Mouse (Mus musculus) right cerebral cortex, postnatal 10 days (tissue): ENCODE data around the gene Tspan18.
A peak's percentile ranks its signal among the peaks of the same experiment; 100 is the strongest.

Experiments
- DNase-seq, 2 experiments: peaks; one replicate each; pipeline ENCODE4 v3.0.0; 2021; ENCODE audit warnings: low spot score in 2 of 2

Tspan18 gene

DNA sequence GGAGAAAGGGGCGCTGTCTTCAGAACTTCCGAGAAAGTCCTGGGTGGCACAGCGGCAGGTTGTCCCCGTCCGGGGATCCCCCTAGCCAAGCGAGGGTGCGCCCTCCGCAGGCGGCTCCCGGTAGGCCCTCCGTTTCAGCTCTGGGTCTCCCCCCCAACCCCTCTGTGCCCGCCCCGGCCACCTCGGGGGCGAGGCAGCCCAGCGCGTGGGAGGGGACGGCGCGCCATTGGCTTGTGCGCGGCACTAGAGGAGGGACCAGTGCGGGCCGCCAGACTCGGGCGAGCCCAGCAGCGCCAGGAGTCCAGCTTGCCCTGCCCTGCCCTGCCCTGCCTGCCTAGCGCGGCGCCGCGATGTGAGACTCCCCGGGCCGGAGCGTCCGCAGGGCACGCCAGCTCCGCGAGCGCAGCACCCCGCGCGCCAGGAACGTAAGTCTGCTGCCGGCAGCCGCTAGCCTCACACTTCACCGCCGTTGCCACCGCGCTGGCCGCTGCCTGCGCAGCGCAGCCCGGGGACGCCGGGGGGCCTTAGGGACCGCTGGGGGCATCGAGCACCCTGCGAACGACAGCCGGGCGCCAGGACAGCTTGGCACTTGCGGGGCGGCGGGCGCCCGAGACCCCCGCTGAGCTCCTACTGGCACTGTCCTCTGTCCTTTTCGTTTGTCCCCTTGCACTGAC is 146.8 kb downstream of the Tspan18 start, which contains the start of gene Trp53i11:
Trp53i11 (plus strand) TSS at position 226 of the 674 bp plus-strand sequence.
- DNase-seq = peak; percentile 78 to 82

DNA sequence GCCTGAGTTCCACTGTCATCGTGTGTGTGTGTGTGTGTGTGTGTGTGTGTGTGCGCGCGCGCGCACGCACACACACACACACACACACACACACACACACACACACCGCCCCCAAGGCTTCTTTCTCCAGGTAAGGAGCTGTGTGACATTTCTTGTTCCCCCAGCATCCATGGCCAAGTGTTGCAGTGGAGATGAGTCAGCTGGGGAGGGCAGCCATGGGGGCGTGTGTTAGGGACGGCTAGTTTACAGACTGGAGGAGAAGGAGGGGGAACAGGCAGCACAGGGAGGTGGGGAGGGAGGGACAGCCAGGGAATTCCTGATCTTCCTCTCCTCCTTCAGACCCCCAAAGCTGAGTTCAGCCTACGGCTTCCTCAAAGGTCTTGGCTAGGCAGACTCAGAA is 151.4 kb downstream of the Tspan18 start:
- no peak for DNase-seq

DNA sequence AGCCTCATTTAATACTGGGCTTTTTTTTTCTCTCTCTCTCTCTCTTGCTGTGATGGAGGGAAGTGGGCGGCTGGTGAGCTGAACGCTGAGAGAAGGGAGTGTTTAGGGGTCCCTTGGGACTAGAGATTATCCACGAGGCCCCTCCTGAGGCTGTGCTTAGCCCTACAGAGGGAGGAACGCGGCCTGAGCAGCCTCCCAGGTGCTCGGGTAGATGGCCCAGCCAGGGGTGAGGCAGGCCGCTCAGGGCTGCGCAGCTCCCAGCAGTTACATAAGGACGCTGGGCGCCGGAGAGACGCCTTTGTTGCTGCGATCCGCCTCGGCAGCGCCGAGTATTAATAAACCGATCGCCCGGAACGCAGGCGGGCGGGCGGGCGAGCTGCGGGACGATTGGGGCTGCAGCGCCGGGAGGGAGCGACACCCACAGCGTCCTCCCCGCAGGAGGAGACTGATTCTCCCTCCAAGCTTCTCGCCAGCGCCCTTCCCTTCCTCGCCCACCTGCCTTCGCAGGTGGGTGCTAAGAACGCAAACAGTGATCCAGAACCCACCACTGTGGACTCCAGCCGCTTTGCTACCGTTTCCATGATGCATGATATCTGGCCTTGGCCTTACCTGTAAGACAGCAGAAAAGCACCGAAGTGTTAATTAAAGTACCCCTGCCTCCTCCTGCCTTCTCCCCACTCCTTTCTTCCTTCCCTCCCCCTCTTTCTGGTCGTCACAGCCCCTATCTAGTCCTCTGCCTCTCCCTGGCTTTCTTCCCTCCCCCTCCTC is 154.0 kb downstream of the Tspan18 start:
- DNase-seq = peak; percentile 66 to 70

DNA sequence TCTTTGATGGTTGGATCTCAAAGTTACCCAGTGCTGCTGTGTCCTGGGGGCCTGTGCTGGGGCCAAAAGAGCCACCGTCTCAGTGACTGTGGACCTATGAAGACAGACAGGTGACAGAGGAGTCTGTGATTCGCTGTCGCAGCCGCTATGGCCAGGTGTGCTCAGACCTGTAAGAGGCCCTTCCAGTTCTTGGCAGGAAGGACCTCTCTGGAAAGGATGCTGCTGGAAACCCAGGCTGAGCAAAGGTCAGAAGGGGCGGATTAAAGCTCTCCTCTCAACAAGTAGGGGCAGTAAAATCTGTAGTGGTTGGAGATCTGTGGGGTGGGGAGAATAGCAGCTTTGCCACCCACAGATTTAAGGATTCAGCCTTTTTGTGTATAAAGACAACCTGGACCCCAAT is 154.7 kb downstream of the Tspan18 start:
- DNase-seq = no peak

DNA sequence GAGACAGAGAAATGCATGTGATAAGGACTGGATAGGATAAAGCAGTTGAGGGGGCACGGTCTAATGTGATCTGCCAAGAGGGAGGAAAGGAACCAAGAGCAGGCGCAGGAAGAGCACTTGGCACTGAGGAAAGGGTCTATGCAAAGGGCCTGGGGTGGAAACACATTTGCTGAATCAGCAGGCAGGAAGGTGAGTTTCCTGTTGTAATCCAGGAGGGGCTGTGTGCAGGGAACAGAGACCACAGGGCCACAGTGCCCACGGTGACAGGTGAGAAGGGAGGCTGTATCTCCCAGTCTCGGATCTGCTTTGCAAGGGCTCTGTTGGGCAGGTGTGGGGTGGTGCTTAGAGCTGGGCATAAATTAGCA is 156.0 kb downstream of the Tspan18 start:
- DNase-seq = no peak

DNA sequence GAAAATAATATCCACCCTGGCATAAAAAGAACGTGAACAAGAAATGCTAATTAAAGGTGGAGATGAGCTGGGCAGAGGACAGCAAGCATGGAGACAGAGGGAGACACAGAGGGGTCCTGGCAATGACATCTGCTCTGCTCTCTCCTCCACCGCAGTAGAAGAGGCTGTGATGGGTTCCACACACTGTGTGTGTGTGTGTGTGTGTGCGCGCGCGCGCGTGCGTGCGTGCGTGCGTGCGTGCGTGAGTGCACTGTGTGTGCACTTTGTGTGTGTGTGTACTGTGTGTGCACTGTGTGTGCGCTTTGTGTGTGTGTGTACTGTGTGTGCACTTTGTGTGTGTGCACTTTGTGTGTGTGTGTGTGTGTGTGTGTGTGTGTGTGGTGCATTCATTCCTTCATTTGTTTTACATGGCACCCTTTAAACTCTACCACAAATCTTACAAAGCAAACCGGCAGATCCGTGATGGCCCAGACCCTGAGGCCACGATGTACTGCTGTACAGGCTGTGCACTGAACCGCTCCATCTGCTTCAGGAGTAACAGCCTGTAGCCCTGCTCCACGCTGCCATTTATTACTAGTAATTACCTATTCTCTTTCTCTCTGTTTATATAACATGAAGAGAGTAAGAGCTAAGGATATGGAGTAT is 156.5 kb downstream of the Tspan18 start:
- no peak for DNase-seq

DNA sequence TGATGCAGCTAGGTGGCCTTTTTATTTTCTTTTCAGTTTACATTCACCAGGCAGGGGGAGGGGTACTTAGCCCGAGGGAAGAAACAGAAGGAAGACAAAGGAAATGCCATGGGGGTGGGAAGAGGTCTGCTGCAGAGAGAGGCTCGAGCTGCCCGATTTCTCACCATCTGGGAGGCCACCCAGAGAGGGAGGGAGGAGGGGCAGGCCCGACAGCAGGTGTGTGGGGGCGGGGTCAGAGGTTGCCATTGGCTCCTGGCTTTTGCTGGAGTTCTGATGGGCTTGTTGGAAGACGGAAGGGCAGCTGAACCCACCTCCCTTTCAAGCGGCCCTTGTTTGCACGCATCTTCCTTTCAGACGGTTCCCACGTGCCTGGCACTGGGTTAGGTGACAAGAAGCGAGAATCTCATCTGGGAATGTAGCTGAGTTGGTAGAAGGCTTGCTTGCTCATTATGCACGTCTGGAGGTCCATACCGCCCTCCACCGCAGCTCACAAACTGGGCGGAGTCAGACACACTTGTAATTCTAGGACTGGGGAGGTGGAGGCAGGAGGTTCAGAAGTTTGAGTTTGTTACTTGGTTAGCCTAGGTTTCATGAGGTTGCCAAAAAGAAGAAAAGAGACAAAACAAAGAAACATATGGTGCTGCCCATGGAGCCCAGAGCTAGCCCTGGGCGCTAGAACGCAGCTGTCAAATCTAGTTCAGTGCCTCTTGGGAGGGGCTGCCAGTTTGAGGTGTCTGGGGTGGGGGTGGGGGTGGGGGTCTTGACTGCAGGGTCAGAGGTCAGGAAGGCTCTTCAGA is 157.2 kb downstream of the Tspan18 start:
- DNase-seq = peak; percentile 38 to 57

DNA sequence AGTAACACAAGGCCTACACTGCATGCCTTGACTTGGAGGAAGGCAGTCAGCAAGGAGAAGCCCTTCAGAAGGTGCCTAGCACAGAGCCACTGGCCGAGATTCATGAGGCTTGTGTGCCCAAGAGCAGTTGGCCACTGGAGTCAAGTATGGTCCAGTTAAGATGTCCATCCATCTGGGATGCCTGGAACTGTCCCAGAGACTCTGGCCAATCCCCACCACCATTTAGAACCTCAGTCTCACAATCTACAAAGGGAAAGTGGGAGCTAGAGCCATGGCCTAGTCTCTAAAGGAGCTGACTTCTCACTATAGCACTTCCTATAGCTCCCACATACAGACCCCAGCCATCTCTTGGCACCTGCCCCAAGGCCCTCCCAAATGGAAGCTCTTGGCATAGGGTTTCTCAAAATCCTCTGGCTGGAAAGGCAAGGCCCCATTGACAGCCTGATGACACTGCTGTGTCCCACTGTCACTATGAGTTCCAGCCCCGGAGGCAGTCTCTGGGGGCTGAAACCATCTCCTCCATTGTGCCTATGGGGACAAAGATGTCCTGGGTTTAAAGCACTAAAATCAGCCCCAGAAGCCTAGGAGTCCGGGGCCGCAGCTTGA is 158.0 kb downstream of the Tspan18 start:
- DNase-seq = no peak

DNA sequence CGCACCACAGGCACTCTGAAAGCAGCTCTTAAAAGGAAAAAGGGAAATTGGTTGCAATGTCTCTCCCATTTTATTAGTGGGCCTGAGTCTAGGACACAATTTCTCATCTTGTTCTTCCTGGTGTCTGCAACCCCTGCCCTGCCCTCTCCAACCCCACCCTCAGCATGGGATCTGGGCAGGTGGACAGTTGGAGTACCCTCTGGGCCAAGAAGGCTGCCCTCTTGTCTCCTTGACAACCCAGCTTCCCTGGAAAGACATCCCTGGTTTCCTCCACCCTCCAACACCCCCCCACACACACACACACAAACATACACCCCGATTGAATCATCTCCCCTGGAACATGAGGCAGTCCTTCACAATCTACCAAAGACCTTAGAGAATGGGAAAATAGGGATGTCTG is 158.6 kb downstream of the Tspan18 start:
- no peak for DNase-seq

DNA sequence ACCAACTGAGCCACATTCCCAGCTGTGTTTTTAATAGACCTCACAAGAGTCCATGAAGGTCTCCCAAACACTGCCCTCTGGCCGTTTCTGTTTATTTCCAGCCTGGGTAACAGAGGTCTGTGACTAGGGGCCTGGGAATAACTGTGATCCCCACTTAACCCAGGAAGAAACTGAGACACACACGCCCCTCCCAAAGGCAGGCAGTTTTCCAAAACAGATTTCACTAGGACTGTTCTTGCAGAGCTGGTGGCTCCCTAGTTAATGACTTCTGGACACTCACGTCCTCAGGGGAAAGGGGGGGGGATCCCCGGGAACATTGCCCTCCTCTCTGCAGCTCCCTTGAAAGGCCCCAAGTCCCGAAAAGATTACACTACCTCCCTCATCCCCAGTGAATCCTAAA is 159.0 kb downstream of the Tspan18 start:
- no peak for DNase-seq

DNA sequence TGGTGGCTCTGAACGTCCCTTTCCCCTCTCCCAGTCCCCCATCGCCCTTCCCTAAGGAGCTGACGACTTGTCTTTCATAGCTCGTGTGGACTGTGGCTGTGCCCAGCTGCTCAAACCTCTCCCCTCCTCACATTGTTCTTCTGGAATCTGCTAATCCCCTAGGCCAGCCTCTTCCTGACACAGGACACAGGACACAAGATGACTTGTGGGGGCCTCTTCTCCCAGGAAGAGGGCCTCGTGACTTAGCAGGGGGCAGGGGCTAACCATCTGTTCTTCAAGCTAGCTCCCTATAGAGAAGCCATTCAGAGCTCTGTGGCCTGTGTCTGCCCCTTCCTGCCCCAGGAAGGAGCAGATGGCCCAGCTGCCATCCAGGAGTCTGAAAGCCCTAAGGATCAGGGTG is 160.1 kb downstream of the Tspan18 start:
- DNase-seq = no peak

DNA sequence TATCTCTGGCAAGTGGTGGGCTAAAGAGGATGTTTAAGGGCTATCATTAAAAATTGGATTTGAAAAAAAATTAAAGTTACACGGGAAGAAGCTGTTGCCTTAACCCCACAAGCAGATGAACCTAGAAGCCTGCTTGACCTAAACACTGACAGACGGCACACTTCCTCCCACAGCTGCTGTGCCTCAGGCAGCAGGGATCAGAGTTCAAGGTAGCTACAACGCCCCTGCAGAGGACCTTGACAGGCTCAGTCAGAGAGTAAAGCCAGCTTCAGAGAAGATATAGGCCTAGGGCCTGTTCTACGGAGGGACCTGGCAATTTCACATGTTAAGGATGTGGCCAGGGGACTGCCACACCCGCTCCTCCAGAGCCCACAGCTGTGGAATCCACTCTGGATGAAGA is 161.8 kb downstream of the Tspan18 start:
- no peak for DNase-seq

DNA sequence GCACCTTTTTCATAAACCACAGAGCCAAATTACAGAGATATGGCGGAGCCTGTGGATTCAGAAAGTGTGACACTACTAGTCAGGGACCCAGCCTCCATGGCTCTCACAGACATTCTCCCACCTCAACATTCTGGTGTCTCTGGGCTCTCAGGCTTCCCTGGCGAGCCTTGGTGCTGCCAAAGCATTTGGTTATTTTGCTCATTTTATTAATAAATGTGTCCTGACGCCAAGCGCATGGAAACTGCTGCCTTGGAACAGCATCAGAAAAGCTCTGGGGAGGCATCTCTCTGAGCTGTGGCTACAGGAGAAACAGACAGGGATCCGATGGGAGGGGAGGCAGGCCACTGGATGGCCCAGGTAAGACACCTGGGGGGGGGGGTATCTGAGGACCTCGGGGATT is 162.4 kb downstream of the Tspan18 start:
- no peak for DNase-seq

DNA sequence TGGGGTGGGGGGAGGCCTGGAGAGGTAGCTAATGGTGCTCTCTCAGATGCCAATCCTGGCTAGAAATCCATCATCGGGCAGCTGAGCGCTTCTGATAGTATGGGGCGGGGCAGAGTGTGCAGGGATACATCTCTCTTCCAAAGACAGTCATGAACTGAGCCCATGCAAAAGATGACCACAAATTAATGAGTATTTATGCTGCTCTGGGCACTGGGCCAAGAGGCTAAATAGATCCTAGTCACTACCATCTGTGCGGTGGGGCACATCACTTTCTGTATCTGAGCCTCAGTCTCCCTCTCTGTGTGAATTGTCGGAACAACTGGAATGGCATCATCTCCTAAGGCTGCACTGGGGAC is 163.5 kb downstream of the Tspan18 start:
- DNase-seq = peak in 1 of 2 experiments; percentile 61

DNA sequence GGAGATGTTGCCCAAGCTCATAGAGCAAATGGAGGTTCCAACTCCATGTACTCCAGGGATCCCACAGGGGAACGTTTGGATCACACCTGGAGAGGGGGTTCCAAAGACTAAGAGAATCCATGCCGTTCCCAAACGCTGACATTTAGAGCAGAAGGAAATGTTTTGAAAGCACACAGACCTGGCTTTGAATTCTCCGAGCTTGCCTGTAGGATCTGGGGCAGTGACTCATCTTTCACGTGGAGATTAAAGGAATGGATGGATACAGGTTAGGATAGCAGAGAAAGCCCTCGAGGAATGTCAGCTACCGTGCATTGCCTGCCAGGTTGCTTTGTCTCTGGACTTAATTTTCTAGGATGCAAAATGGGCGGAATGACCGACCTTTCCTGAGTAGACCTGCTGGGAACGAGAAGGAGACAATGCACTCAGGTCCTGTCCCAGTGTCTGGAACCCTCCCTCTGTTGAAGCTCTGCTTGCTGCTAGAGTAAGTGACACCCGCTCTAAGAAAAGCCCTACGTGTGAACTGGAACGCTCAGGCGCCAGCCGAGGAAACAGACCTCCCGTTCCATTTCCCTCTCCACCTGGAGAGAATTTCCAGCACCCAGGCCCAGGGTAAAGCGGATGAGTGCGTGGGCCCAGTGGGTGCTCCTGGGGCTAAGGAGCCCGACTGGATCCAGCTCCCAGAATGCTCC is 164.0 kb downstream of the Tspan18 start:
- DNase-seq = peak in 1 of 2 experiments; percentile 50

DNA sequence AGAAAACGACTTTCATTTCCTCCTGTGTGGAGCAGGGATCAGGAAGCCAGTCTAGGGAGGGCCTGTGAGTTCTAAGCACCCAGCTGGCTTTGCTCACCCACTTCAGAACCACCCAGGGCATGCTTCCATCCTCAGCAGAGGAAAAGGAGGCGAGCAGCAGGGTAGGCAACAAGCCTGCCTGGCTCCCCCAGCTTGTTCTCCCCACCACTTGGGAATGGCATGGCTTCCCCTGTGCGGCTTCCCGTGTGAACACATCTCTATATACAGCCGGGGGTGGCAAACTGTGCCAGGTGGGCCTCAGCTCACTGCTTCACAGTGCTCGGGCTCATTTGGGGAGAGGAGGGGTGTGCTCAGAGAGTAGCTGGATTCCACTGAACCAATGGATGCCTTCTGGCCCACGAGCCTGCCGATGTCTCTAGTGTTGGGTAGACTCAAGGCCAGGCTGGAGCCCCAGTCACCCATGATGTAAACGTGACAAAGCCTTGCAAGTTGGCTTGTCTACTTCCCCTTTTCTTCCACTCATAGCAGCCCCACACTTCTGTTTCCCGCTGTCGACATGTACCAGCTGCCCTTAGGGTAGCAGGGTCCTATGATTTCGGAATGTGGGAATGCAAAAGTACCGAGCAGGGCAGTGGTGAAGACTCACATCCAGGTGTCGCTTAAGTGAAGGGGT is 167.4 kb downstream of the Tspan18 start:
- DNase-seq = peak; percentile 67 to 80

DNA sequence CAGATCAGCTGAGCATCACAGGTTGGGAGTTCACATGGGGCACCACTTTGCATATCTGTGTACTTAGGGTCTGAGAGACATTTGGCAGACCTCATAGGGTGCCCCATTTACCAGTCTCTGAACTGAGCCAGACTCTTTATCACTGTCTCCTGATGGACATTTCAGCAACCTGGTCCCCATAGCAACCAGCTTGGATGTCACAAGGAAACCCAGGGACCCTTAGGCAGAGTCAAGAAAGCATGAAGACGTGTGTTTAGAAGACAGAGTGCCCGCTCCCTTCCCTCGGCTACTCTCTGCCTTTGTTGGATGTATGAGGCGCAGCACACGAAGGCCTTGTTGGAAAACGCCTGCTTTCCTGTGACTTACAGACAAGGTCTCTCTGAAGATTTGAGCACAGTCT is 168.0 kb downstream of the Tspan18 start:
- no peak for DNase-seq

DNA sequence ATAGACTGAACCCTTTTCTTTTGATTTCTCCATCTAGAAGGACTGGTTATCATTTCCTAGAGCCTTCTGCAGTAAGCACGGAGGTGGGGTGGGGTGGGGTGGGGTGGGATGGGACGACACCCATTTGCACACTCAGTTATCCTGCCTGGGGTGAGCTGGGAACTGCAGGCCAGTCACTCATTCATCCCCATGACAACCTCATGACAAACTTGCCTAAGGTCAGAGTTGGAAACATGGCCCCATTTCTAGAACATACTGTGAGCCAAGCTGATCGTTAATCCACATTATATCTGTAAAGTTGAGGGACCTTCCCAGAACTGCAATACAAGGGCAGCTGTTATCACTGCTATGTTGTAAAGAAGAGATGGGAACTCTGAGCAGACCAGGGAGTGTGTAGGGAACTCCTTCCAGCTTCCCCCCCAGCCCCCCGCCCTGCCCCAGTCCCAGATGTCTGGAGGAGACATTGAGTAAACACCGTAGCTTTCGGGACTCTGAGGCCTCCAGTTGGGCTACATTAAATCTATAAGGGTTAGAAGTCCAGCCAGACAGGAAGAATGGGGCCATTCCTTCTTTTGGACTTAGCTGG is 170.5 kb downstream of the Tspan18 start:
- DNase-seq = no peak

DNA sequence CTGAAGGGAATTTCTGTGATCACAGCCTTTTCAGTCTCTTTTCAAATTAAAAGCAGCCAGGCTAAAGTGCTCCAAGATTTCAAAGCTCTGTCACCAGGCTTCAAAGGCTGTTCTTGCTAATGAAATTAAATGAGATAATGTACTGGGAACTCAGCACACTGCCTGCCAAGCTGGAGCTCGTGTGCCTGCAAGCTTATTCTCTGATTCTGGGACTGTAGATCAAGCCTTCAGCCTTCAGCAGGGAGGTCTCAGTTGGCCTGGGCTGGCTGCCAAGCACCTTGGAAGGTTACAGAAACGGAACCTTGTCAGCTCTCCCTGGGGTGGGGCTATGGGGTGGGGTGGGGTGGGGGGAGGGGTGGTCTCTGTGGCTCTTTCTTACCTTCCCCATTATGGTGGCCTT is 171.0 kb downstream of the Tspan18 start:
- peak; percentile 57 to 67 for DNase-seq

DNA sequence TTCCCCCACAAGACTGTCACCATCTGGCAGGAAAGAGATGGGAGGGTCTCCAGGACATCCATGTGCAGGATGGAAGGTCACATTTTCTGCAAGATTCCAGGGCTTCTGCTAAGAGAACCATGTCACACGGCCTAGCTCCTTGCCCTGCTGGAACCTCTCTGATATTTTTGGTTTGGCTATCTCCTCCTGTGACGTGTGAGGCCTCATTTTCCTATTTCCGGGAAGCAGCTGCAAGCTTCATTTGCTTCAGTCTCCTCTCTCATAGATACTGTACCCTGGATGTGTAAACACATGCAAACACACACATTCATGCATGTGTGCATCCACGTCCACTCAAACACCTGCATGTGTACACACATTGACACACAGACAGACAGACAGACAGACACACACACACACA is 171.5 kb downstream of the Tspan18 start:
- DNase-seq = no peak
